Mouse (Mus musculus): ENCODE measurements around the gene Elmo1. TPM values are rescaled to one million over a fixed set of nuclear protein-coding genes. Genes with fewer than 3 reads are reported as not detected.

The Elmo1 gene
- total and polyA plus RNA-seq, 3 experiments, result 23.1 to 50.2 (median 32.2) TPM

- Histone ChIP-seq H3K27me3 (replicated peaks) (no peaks in the 10 kb centered on the region), H3K36me3 (replicated peaks in 1 of 2; ENCODE audit: control insufficient read depth in 1 of 2, insufficient read depth in 1 of 2, low read length in 1 of 2) (peaks cover 0 to 1% of the 10 kb centered on the region in 2 experiments), H3K27ac (ENCODE audit: insufficient read depth, low read depth) (no peak overlapping the region), H3K79me2 (replicated peaks; ENCODE audit: control insufficient read depth, extremely low read depth, insufficient read depth, poor library complexity, severe bottlenecking) (peaks cover 10% of the 10 kb centered on the region), H3K9ac (ENCODE audit: insufficient read depth, low read depth) (no peak overlapping the region), H3K4me3 (replicated peaks in 1 of 3; ENCODE audit: low read depth in 2 of 3, low read length in 2 of 3, poor library complexity in 1 of 3) (no peak overlapping the region), H3K9me3 (replicated peaks; ENCODE audit: low read length) (no peaks in the 10 kb centered on the region), H3K4me1 (ENCODE audit: control insufficient read depth in 1 of 2, insufficient read depth in 2 of 2) (peaks cover 25 to 71% of the 10 kb centered on the region in 2 experiments), H3K4me2 (ENCODE audit: insufficient read depth, low read depth, poor library complexity, severe bottlenecking) (no peak overlapping the region)
- TF ChIP-seq E2F4 (IDR thresholded peaks at IDR 0.05; ENCODE audit: insufficient replicate concordance, low read depth, low read length), result no peak
- no peak for TF ChIP-seq PAX5 (IDR thresholded peaks at IDR 0.05; ENCODE audit: low read length)
- no peak for TF ChIP-seq IRF4 (IDR thresholded peaks at IDR 0.05; ENCODE audit: low read depth, low read length)
- TF ChIP-seq UBTF (IDR thresholded peaks at IDR 0.05; ENCODE audit: low read depth, low read length), result no peak
- no peak for TF ChIP-seq MAZ (IDR thresholded peaks at IDR 0.05; ENCODE audit: low read depth, low read length)
- no peak for TF ChIP-seq KAT2A (IDR thresholded peaks at IDR 0.05; ENCODE audit: insufficient replicate concordance, low read length)
- no peak for TF ChIP-seq TCF12 (IDR thresholded peaks at IDR 0.05; ENCODE audit: low read depth, low read length)
- TF ChIP-seq BHLHE40 (IDR thresholded peaks at IDR 0.05; ENCODE audit: low read depth, low read length), result no peak
- TF ChIP-seq USF1 (IDR thresholded peaks at IDR 0.05; ENCODE audit: low read depth, low read length), result no peak
- no peak for TF ChIP-seq CTCF (conservative IDR thresholded peaks at IDR 0.05 in 1 of 2, IDR thresholded peaks at IDR 0.05 in 1 of 2; ENCODE audit: low read depth in 2 of 2, low read length in 2 of 2)
- TF ChIP-seq HCFC1 (IDR thresholded peaks at IDR 0.05; ENCODE audit: low read depth, low read length), result no peak
- TF ChIP-seq SIN3A (IDR thresholded peaks at IDR 0.05; ENCODE audit: low read length), result no peak
- no peak for TF ChIP-seq POLR2AphosphoS2 (IDR thresholded peaks at IDR 0.05; ENCODE audit: low read depth, low read length)
- TF ChIP-seq ZMIZ1 (IDR thresholded peaks at IDR 0.05; ENCODE audit: low read depth, low read length), result no peak
- DNase-seq (ENCODE audit: extremely low read depth), result no peak
- dilution Hi-C loops (cut with MboI; ENCODE audit: extremely low pct_ligation_motif_present, extremely low pct_unique_long_range_greater_than_20kb, low sequenced_read_pairs) (no loop called here), in situ Hi-C loops (cut with MboI; ENCODE audit: low pct_ligation_motif_present, low pct_unique_long_range_greater_than_20kb, low sequenced_read_pairs) (no loop called here)
Measured at GRCm38 (mm10) chr13:20157059-20157458, 66.7 kb downstream of the Elmo1 start.

GRCm38 (mm10) chr13:20157529-20157928 lies 67.1 kb downstream of the Elmo1 start:
- DNase-seq (ENCODE audit: extremely low read depth), result no peak
- Histone ChIP-seq H3K4me1 (ENCODE audit: control insufficient read depth in 1 of 2, insufficient read depth in 2 of 2) (peaks cover 21 to 66% of the 10 kb centered on the region in 2 experiments), H3K27ac (ENCODE audit: insufficient read depth, low read depth) (no peak overlapping the region), H3K36me3 (replicated peaks in 1 of 2; ENCODE audit: control insufficient read depth in 1 of 2, insufficient read depth in 1 of 2, low read length in 1 of 2) (peaks cover 0 to 1% of the 10 kb centered on the region in 2 experiments), H3K9ac (ENCODE audit: insufficient read depth, low read depth) (no peak overlapping the region), H3K9me3 (replicated peaks; ENCODE audit: low read length) (no peaks in the 10 kb centered on the region), H3K4me2 (ENCODE audit: insufficient read depth, low read depth, poor library complexity, severe bottlenecking) (no peak overlapping the region), H3K27me3 (replicated peaks) (no peaks in the 10 kb centered on the region), H3K79me2 (replicated peaks; ENCODE audit: control insufficient read depth, extremely low read depth, insufficient read depth, poor library complexity, severe bottlenecking) (peaks cover 6% of the 10 kb centered on the region), H3K4me3 (replicated peaks in 1 of 3; ENCODE audit: low read depth in 2 of 3, low read length in 2 of 3, poor library complexity in 1 of 3) (no peak overlapping the region)
- dilution Hi-C loops (cut with MboI; ENCODE audit: extremely low pct_ligation_motif_present, extremely low pct_unique_long_range_greater_than_20kb, low sequenced_read_pairs) (no loop called here), in situ Hi-C loops (cut with MboI; ENCODE audit: low pct_ligation_motif_present, low pct_unique_long_range_greater_than_20kb, low sequenced_read_pairs) (no loop called here)
- TF ChIP-seq KAT2A (IDR thresholded peaks at IDR 0.05; ENCODE audit: insufficient replicate concordance, low read length) (no peak), TCF12 (IDR thresholded peaks at IDR 0.05; ENCODE audit: low read depth, low read length) (no peak), ETS1 (conservative IDR thresholded peaks at IDR 0.05; ENCODE audit: low read depth, low read length) (no peak), ZNF384 (IDR thresholded peaks at IDR 0.05; ENCODE audit: low read depth, low read length) (no peak), BHLHE40 (IDR thresholded peaks at IDR 0.05; ENCODE audit: low read depth, low read length) (no peak), UBTF (IDR thresholded peaks at IDR 0.05; ENCODE audit: low read depth, low read length) (no peak), MXI1 (IDR thresholded peaks at IDR 0.05; ENCODE audit: low read depth, low read length) (no peak), PAX5 (IDR thresholded peaks at IDR 0.05; ENCODE audit: low read length) (no peak), MYC (IDR thresholded peaks at IDR 0.05; ENCODE audit: low read depth, low read length) (no peak), POLR2A (IDR thresholded peaks at IDR 0.05; ENCODE audit: low read depth, low read length) (no peak), ELF1 (IDR thresholded peaks at IDR 0.05; ENCODE audit: low read depth, low read length) (no peak), JUN (IDR thresholded peaks at IDR 0.05; ENCODE audit: insufficient read depth, low read depth, low read length) (no peak), GABPA (IDR thresholded peaks at IDR 0.05; ENCODE audit: insufficient replicate concordance, low read depth, low read length) (no peak), RCOR1 (conservative IDR thresholded peaks at IDR 0.05; ENCODE audit: low read depth, low read length) (no peak), SIN3A (IDR thresholded peaks at IDR 0.05; ENCODE audit: low read length) (no peak), SMC3 (IDR thresholded peaks at IDR 0.05; ENCODE audit: low read depth, low read length) (no peak), USF1 (IDR thresholded peaks at IDR 0.05; ENCODE audit: low read depth, low read length) (no peak), CHD1 (IDR thresholded peaks at IDR 0.05; ENCODE audit: low read depth, low read length) (no peak)
